Mouse (Mus musculus): Measurements from ENCODE around the gene Fut11.

Gene Fut11

GRCm38 (mm10) chr14:20723006-20723405, 28.2 kb downstream of the Fut11 start:
- DNase-seq = no peak

- DNase-seq = peak; percentile 71
Measured at GRCm38 (mm10) chr14:20724043-20724442, 29.3 kb downstream of the Fut11 start.

- DNase-seq = no peak
Measured at GRCm38 (mm10) chr14:20725660-20726339, 31.0 kb downstream of the Fut11 start.

- no peak for DNase-seq
Measured at GRCm38 (mm10) chr14:20729871-20730270, 35.1 kb downstream of the Fut11 start.

- DNase-seq = no peak
Measured at GRCm38 (mm10) chr14:20730853-20731602, 36.3 kb downstream of the Fut11 start.

GRCm38 (mm10) chr14:20733041-20733951, 38.5 kb downstream of the Fut11 start:
- DNase-seq = no peak

- DNase-seq = peak; percentile 89
Measured at GRCm38 (mm10) chr14:20733952-20734774, 39.4 kb downstream of the Fut11 start, which contains the start of gene Ndst2. Ndst2 (minus strand) TSS chr14:20734562.

- no peak for DNase-seq
Measured at GRCm38 (mm10) chr14:20735052-20735451, 40.3 kb downstream of the Fut11 start.

- DNase-seq = no peak
Measured at GRCm38 (mm10) chr14:20735892-20736390, 41.2 kb downstream of the Fut11 start.

GRCm38 (mm10) chr14:20737306-20737705, 42.5 kb downstream of the Fut11 start:
- DNase-seq = peak; percentile 41

GRCm38 (mm10) chr14:20738511-20738910, 43.7 kb downstream of the Fut11 start:
- no peak for DNase-seq

- no peak for DNase-seq
Measured at GRCm38 (mm10) chr14:20741301-20741700, 46.5 kb downstream of the Fut11 start.

- DNase-seq = no peak
Measured at GRCm38 (mm10) chr14:20743614-20744013, 48.8 kb downstream of the Fut11 start.

- DNase-seq = no peak
Measured at GRCm38 (mm10) chr14:20746935-20747334, 52.2 kb downstream of the Fut11 start.

GRCm38 (mm10) chr14:20748388-20748787, 53.6 kb downstream of the Fut11 start:
- DNase-seq = no peak

GRCm38 (mm10) chr14:20749494-20750051, 54.8 kb downstream of the Fut11 start:
- DNase-seq = no peak

GRCm38 (mm10) chr14:20750503-20750902, 55.7 kb downstream of the Fut11 start:
- DNase-seq = no peak

Measured in right cerebral cortex, postnatal 25 days (tissue).